Mouse (Mus musculus) forebrain, embryonic 10.5 days (tissue): Measurements from ENCODE around the gene Scfd2. TPM values are rescaled to one million over a fixed set of nuclear protein-coding genes. Genes with fewer than 3 reads are reported as not detected.

Experiments used
- DNase-seq: peaks from one replicate; pipeline ENCODE4 v3.0.0-alpha.2; 2017; ENCODE audit warnings: low spot score; ENCODE audit errors: extremely low spot score
- H3K27ac ChIP-seq: fragments of 300-500 bp; sonication (generic); 2 replicates; pipeline ENCODE4 v1.5.1; 2016; ENCODE audit warnings: mild to moderate bottlenecking
- H3K27me3 ChIP-seq: fragments of 300-500 bp; sonication (generic); 2 replicates; pipeline ENCODE4 v1.6.1; 2016; ENCODE audit warnings: mild to moderate bottlenecking; ENCODE audit not compliant: poor library complexity, severe bottlenecking
- H3K36me3 ChIP-seq: fragments of 300-500 bp; sonication (generic); replicated peaks from 2 replicates; pipeline ENCODE4 v1.6.1; 2016; ENCODE audit warnings: mild to moderate bottlenecking, moderate library complexity
- H3K4me1 ChIP-seq: fragments of 300-500 bp; sonication (generic); 2 replicates; pipeline ENCODE4 v1.6.1; 2016
- H3K4me3 ChIP-seq: fragments of 300-500 bp; sonication (generic); 2 replicates; pipeline ENCODE4 v1.5.1; 2016; ENCODE audit warnings: mild to moderate bottlenecking, moderate library complexity
- H3K9me3 ChIP-seq: fragments of 300-500 bp; sonication (generic); 2 replicates; pipeline ENCODE4 v1.6.1; 2016; ENCODE audit warnings: mild to moderate bottlenecking, moderate library complexity
- WGBS: fragments of 180-500 bp; shearing (Covaris S2); methylation state at CpG from one replicate; pipeline ENCODE4 v1.1.7; 2016; 5-methylcytosine and 5-hydroxymethylcytosine counted together
- polyA plus RNA-seq: library from polyadenylated mRNA; unstranded; fragments of >200 nt; fragmentation: Nextera tagmentation; extraction: Ambion mirVana; gene quantifications from 2 replicates; pipeline ENCODE4 v1.2.1, GENCODE M21; 2016

The Scfd2 gene
- polyA plus RNA-seq, 1 experiment from 2014 or later: 16.6 TPM

GRCm38 (mm10) chr5:74391346-74391745, 140.2 kb downstream of the Scfd2 start:
- Histone ChIP-seq H3K4me1 (peaks cover 12% of the 10 kb centered on the region), H3K9me3 (no peaks in the 10 kb centered on the region), H3K27me3 (no peaks in the 10 kb centered on the region), H3K27ac (no peak overlapping the region), H3K36me3 (no peaks in the 10 kb centered on the region), H3K4me3 (no peak overlapping the region)
- DNase-seq: no peak
- 86% methylated on average over 5 of the region's 5 CpGs for WGBS

GRCm38 (mm10) chr5:74388849-74389248, 142.7 kb downstream of the Scfd2 start:
- Histone ChIP-seq H3K27ac (no peak overlapping the region), H3K9me3 (no peaks in the 10 kb centered on the region), H3K4me1 (peaks cover 7% of the 10 kb centered on the region; the same call in 1 of the 2 replicates), H3K27me3 (no peaks in the 10 kb centered on the region), H3K36me3 (no peaks in the 10 kb centered on the region), H3K4me3 (no peak overlapping the region)
- DNase-seq: no peak
- WGBS: 82% methylated on average over 2 of the region's 2 CpGs

- Histone ChIP-seq H3K4me3 (no peak overlapping the region), H3K27ac (no peak overlapping the region), H3K9me3 (no peaks in the 10 kb centered on the region), H3K4me1 (peaks cover 7% of the 10 kb centered on the region; the same call in 1 of the 2 replicates), H3K36me3 (no peaks in the 10 kb centered on the region), H3K27me3 (no peaks in the 10 kb centered on the region)
- 75% methylated on average over 6 of the region's 6 CpGs for WGBS
- DNase-seq: no peak
These were observed 143.5 kb downstream of the Scfd2 start for GRCm38 (mm10) chr5:74388101-74388500.

GRCm38 (mm10) chr5:74387143-74387886, 144.2 kb downstream of the Scfd2 start:
- WGBS: 77% methylated on average over 1 of the region's 1 CpGs
- Histone ChIP-seq H3K36me3 (no peaks in the 10 kb centered on the region), H3K27ac (no peak overlapping the region), H3K4me1 (peaks cover 7% of the 10 kb centered on the region; the same call in 1 of the 2 replicates), H3K4me3 (no peak overlapping the region), H3K27me3 (no peaks in the 10 kb centered on the region), H3K9me3 (no peaks in the 10 kb centered on the region)
- DNase-seq: no peak

GRCm38 (mm10) chr5:74380045-74380444, 151.5 kb downstream of the Scfd2 start:
- Histone ChIP-seq H3K4me3 (no peak overlapping the region), H3K4me1 (no peaks in the 10 kb centered on the region), H3K27me3 (no peaks in the 10 kb centered on the region), H3K27ac (no peak overlapping the region), H3K36me3 (no peaks in the 10 kb centered on the region), H3K9me3 (no peaks in the 10 kb centered on the region)
- WGBS: 80% methylated on average over 5 of the region's 5 CpGs
- DNase-seq: no peak

- H3K27ac ChIP-seq: no peak overlapping the region
- WGBS: 89% methylated on average over 9 of the region's 9 CpGs
These were observed 164.9 kb downstream of the Scfd2 start for GRCm38 (mm10) chr5:74366710-74367101.

GRCm38 (mm10) chr5:74365984-74366709, 165.4 kb downstream of the Scfd2 start:
- 54% methylated on average over 4 of the region's 4 CpGs for WGBS
- no peaks in the 10 kb centered on the region for H3K36me3 ChIP-seq
- DNase-seq: no peak
- no peaks in the 10 kb centered on the region for H3K27me3 ChIP-seq
- no peak overlapping the region for H3K4me3 ChIP-seq
- H3K9me3 ChIP-seq: no peaks in the 10 kb centered on the region
- no peak overlapping the region for H3K27ac ChIP-seq
- H3K4me1 ChIP-seq: peaks cover 32% of the 10 kb centered on the region

More at GRCm38 (mm10) chr5:74366710-74367101, 164.9 kb downstream of the Scfd2 start:
- no peak for DNase-seq
- Histone ChIP-seq H3K4me1 (peaks cover 32% of the 10 kb centered on the region), H3K27me3 (no peaks in the 10 kb centered on the region), H3K4me3 (no peak overlapping the region), H3K9me3 (no peaks in the 10 kb centered on the region), H3K36me3 (no peaks in the 10 kb centered on the region)

GRCm38 (mm10) chr5:74365408-74365807, 166.2 kb downstream of the Scfd2 start:
- H3K27me3 ChIP-seq: no peaks in the 10 kb centered on the region
- H3K27ac ChIP-seq: 0 out of 2 replicates have a peak overlapping the region, but pooled peaks have one; percentile 15
- peaks cover 32% of the 10 kb centered on the region for H3K4me1 ChIP-seq
- no peak for DNase-seq
- H3K4me3 ChIP-seq: no peak overlapping the region
- no peaks in the 10 kb centered on the region for H3K36me3 ChIP-seq
- 77% methylated on average over 6 of the region's 6 CpGs for WGBS
- H3K9me3 ChIP-seq: no peaks in the 10 kb centered on the region

GRCm38 (mm10) chr5:74363296-74363695, 168.3 kb downstream of the Scfd2 start:
- H3K27me3 ChIP-seq: no peaks in the 10 kb centered on the region
- H3K9me3 ChIP-seq: no peaks in the 10 kb centered on the region
- H3K4me1 ChIP-seq: peaks cover 32% of the 10 kb centered on the region
- WGBS: 44% methylated on average over 1 of the region's 1 CpGs
- H3K27ac ChIP-seq: no peak overlapping the region
- no peak for DNase-seq
- H3K4me3 ChIP-seq: no peak overlapping the region
- H3K36me3 ChIP-seq: no peaks in the 10 kb centered on the region

GRCm38 (mm10) chr5:74361531-74361930, 170.0 kb downstream of the Scfd2 start:
- DNase-seq: no peak
- WGBS: 83% methylated on average over 5 of the region's 5 CpGs

GRCm38 (mm10) chr5:74358033-74358432, 173.5 kb downstream of the Scfd2 start:
- Histone ChIP-seq H3K27ac (no peak overlapping the region), H3K4me1 (peaks cover 3% of the 10 kb centered on the region), H3K4me3 (no peak overlapping the region), H3K27me3 (no peaks in the 10 kb centered on the region), H3K36me3 (no peaks in the 10 kb centered on the region), H3K9me3 (no peaks in the 10 kb centered on the region)
- DNase-seq: no peak
- 93% methylated on average over 8 of the region's 8 CpGs for WGBS

More at GRCm38 (mm10) chr5:74361531-74361930, 170.0 kb downstream of the Scfd2 start:
- no peaks in the 10 kb centered on the region for H3K27me3 ChIP-seq
- H3K36me3 ChIP-seq: no peaks in the 10 kb centered on the region
- H3K27ac ChIP-seq: no peak overlapping the region
- H3K4me1 ChIP-seq: peaks cover 28% of the 10 kb centered on the region
- H3K4me3 ChIP-seq: no peak overlapping the region
- H3K9me3 ChIP-seq: no peaks in the 10 kb centered on the region

GRCm38 (mm10) chr5:74355416-74356177, 176.0 kb downstream of the Scfd2 start:
- H3K4me3 ChIP-seq: no peak overlapping the region
- no peak overlapping the region for H3K27ac ChIP-seq
- H3K9me3 ChIP-seq: no peaks in the 10 kb centered on the region
- H3K27me3 ChIP-seq: no peaks in the 10 kb centered on the region
- WGBS: 86% methylated on average over 2 of the region's 2 CpGs
- no peaks in the 10 kb centered on the region for H3K4me1 ChIP-seq
- DNase-seq: no peak
- H3K36me3 ChIP-seq: no peaks in the 10 kb centered on the region
